Mouse (Mus musculus): Measurements from ENCODE around the gene Prkaa1.

The Prkaa1 gene

GRCm38 (mm10) chr15:5143361-5144020 is at the start of gene Prkaa1:
Gene Prkaa1, plus strand, starts transcription at chr15:5143861.
- DNase-seq (ENCODE audit: low spot score): peak; percentile 85

GRCm38 (mm10) chr15:5095534-5096301 is 47.9 kb upstream of the Prkaa1 start:
- DNase-seq (ENCODE audit: low spot score): no peak

GRCm38 (mm10) chr15:5097376-5097775 is 46.3 kb upstream of the Prkaa1 start:
- no peak for DNase-seq (ENCODE audit: low spot score)

- no peak for DNase-seq (ENCODE audit: low spot score)
Measured at GRCm38 (mm10) chr15:5102312-5102711, 41.3 kb upstream of the Prkaa1 start.

GRCm38 (mm10) chr15:5105891-5106290 is 37.8 kb upstream of the Prkaa1 start:
- DNase-seq (ENCODE audit: low spot score): no peak

- no peak for DNase-seq (ENCODE audit: low spot score)
Measured at GRCm38 (mm10) chr15:5106293-5106692, 37.4 kb upstream of the Prkaa1 start.

GRCm38 (mm10) chr15:5107686-5108654 is 35.7 kb upstream of the Prkaa1 start, which contains the start of gene Card6:
Gene Card6, minus strand, starts transcription at chr15:5108539.
- no peak for DNase-seq (ENCODE audit: low spot score)

GRCm38 (mm10) chr15:5108655-5109040 is 35.0 kb upstream of the Prkaa1 start:
- no peak for DNase-seq (ENCODE audit: low spot score)

- no peak for DNase-seq (ENCODE audit: low spot score)
Measured at GRCm38 (mm10) chr15:5112651-5113050, 31.0 kb upstream of the Prkaa1 start.

- DNase-seq (ENCODE audit: low spot score): no peak
Measured at GRCm38 (mm10) chr15:5115173-5115572, 28.5 kb upstream of the Prkaa1 start.

GRCm38 (mm10) chr15:5116270-5117030 is 27.2 kb upstream of the Prkaa1 start, which contains the start of gene Rpl37:
Gene Rpl37, plus strand, starts transcription at chr15:5116645.
- DNase-seq (ENCODE audit: low spot score): peak; percentile 99

GRCm38 (mm10) chr15:5117031-5117601 is 26.5 kb upstream of the Prkaa1 start:
- no peak for DNase-seq (ENCODE audit: low spot score)

GRCm38 (mm10) chr15:5118626-5119025 is 25.0 kb upstream of the Prkaa1 start:
- DNase-seq (ENCODE audit: low spot score): no peak

GRCm38 (mm10) chr15:5119192-5119591 is 24.5 kb upstream of the Prkaa1 start:
- no peak for DNase-seq (ENCODE audit: low spot score)

- DNase-seq (ENCODE audit: low spot score): no peak
Measured at GRCm38 (mm10) chr15:5119707-5120106, 24.0 kb upstream of the Prkaa1 start.

GRCm38 (mm10) chr15:5121535-5122313 is 21.9 kb upstream of the Prkaa1 start:
- DNase-seq (ENCODE audit: low spot score): no peak

- DNase-seq (ENCODE audit: low spot score): no peak
Measured at GRCm38 (mm10) chr15:5126456-5126855, 17.2 kb upstream of the Prkaa1 start.

GRCm38 (mm10) chr15:5127487-5127886 is 16.2 kb upstream of the Prkaa1 start:
- no peak for DNase-seq (ENCODE audit: low spot score)

GRCm38 (mm10) chr15:5128176-5128940 is 15.3 kb upstream of the Prkaa1 start:
- DNase-seq (ENCODE audit: low spot score): no peak

All from testis, postnatal 10 days (tissue).